Mouse (Mus musculus) megakaryocyte, embryonic 14.5 days (primary cell): ENCODE results near the gene Jarid2. TPM values are rescaled to one million over a fixed set of nuclear protein-coding genes. Genes with fewer than 3 reads are reported as not detected.

ENCODE experiments used
- H3K27me3 ChIP-seq: replicated peaks from 2 replicates; pipeline ENCODE3; 2012; ENCODE audit warnings: inconsistent platforms
- H3K36me3 ChIP-seq: replicated peaks from 2 replicates; pipeline ENCODE3; 2012; ENCODE audit warnings: low read length, inconsistent platforms, mixed read lengths
- H3K4me1 ChIP-seq: 2 replicates; pipeline ENCODE4 v1.6.1; 2012; ENCODE audit warnings: inconsistent platforms
- H3K4me3 ChIP-seq: replicated peaks from 2 replicates; pipeline ENCODE3; 2012; ENCODE audit warnings: moderate library complexity, mild to moderate bottlenecking, inconsistent platforms
- H3K9me3 ChIP-seq: 2 replicates; pipeline ENCODE4 v1.6.1; 2012; ENCODE audit warnings: inconsistent platforms
- FLI1 ChIP-seq: IDR thresholded peaks from 2 replicates; pipeline ENCODE4 v1.6.1; 2012; ENCODE audit warnings: low read length, inconsistent platforms, mixed read lengths
- GATA1 ChIP-seq: IDR thresholded peaks from 3 replicates; pipeline ENCODE4 v1.6.1; 2012; ENCODE audit warnings: mixed read lengths, low read length, inconsistent platforms, borderline replicate concordance
- polyA plus RNA-seq: library from polyadenylated mRNA; stranded (reverse); fragments of >175 nt; gene quantifications from 2 replicates; pipeline ENCODE4 v1.2.3, GENCODE M21; 2012; ENCODE audit warnings: low replicate concordance; ENCODE audit not compliant: insufficient read depth

Jarid2 gene
- polyA plus RNA-seq, 1 experiment: 68.2 TPM

- Histone ChIP-seq H3K4me1 (peaks cover 98% of the 10 kb centered on the region), H3K4me3 (no peak overlapping the region), H3K36me3 (peaks cover 40% of the 10 kb centered on the region), H3K9me3 (no peaks in the 10 kb centered on the region), H3K27me3 (no peaks in the 10 kb centered on the region)
- TF ChIP-seq FLI1: no peak
- TF ChIP-seq GATA1: no peak
Observed at GRCm38 (mm10) chr13:44796775-44797174, 67.5 kb downstream of the Jarid2 start.

- Histone ChIP-seq H3K9me3 (no peaks in the 10 kb centered on the region), H3K4me1 (peaks cover 95% of the 10 kb centered on the region), H3K4me3 (no peak overlapping the region), H3K27me3 (no peaks in the 10 kb centered on the region), H3K36me3 (peaks cover 41% of the 10 kb centered on the region)
- no peak for TF ChIP-seq FLI1
- TF ChIP-seq GATA1: no peak
Observed at GRCm38 (mm10) chr13:44798280-44798679, 69.0 kb downstream of the Jarid2 start.

- H3K36me3 ChIP-seq: peaks cover 36% of the 10 kb centered on the region
- H3K9me3 ChIP-seq: no peaks in the 10 kb centered on the region
- TF ChIP-seq FLI1 (no peak), GATA1 (no peak)
- no peaks in the 10 kb centered on the region for H3K27me3 ChIP-seq
- peaks cover 90% of the 10 kb centered on the region for H3K4me1 ChIP-seq
- H3K4me3 ChIP-seq: peak overlapping the region; percentile 80
Observed at GRCm38 (mm10) chr13:44799166-44799565, 69.9 kb downstream of the Jarid2 start.

GRCm38 (mm10) chr13:44800059-44800458 lies 70.8 kb downstream of the Jarid2 start:
- no peaks in the 10 kb centered on the region for H3K9me3 ChIP-seq
- H3K27me3 ChIP-seq: no peaks in the 10 kb centered on the region
- peak overlapping the region; percentile 85 for H3K4me3 ChIP-seq
- no peak for TF ChIP-seq FLI1
- TF ChIP-seq GATA1: no peak
- H3K4me1 ChIP-seq: peaks cover 90% of the 10 kb centered on the region
- H3K36me3 ChIP-seq: peaks cover 30% of the 10 kb centered on the region

- TF ChIP-seq GATA1: no peak
- TF ChIP-seq FLI1: no peak
- no peaks in the 10 kb centered on the region for H3K27me3 ChIP-seq
- no peaks in the 10 kb centered on the region for H3K9me3 ChIP-seq
- peaks cover 52% of the 10 kb centered on the region for H3K36me3 ChIP-seq
- peaks cover 89% of the 10 kb centered on the region for H3K4me1 ChIP-seq
- no peak overlapping the region for H3K4me3 ChIP-seq
Observed at GRCm38 (mm10) chr13:44804876-44805275, 75.6 kb downstream of the Jarid2 start.

GRCm38 (mm10) chr13:44808307-44808706 lies 79.0 kb downstream of the Jarid2 start:
- H3K4me3 ChIP-seq: no peak overlapping the region
- no peaks in the 10 kb centered on the region for H3K9me3 ChIP-seq
- TF ChIP-seq GATA1 (no peak), FLI1 (no peak)
- H3K4me1 ChIP-seq: peaks cover 85% of the 10 kb centered on the region
- peaks cover 47% of the 10 kb centered on the region for H3K36me3 ChIP-seq
- no peaks in the 10 kb centered on the region for H3K27me3 ChIP-seq

GRCm38 (mm10) chr13:44811021-44811420 lies 81.7 kb downstream of the Jarid2 start:
- no peaks in the 10 kb centered on the region for H3K9me3 ChIP-seq
- H3K4me1 ChIP-seq: peaks cover 84% of the 10 kb centered on the region
- no peak for TF ChIP-seq FLI1
- no peak for TF ChIP-seq GATA1
- peaks cover 52% of the 10 kb centered on the region for H3K36me3 ChIP-seq
- no peaks in the 10 kb centered on the region for H3K27me3 ChIP-seq
- H3K4me3 ChIP-seq: no peak overlapping the region

- H3K27me3 ChIP-seq: no peaks in the 10 kb centered on the region
- TF ChIP-seq FLI1: no peak
- no peak for TF ChIP-seq GATA1
- peaks cover 52% of the 10 kb centered on the region for H3K36me3 ChIP-seq
- no peak overlapping the region for H3K4me3 ChIP-seq
- no peaks in the 10 kb centered on the region for H3K9me3 ChIP-seq
- peaks cover 81% of the 10 kb centered on the region for H3K4me1 ChIP-seq
Observed at GRCm38 (mm10) chr13:44811601-44812000, 82.3 kb downstream of the Jarid2 start.

GRCm38 (mm10) chr13:44812381-44812780 lies 83.1 kb downstream of the Jarid2 start:
- Histone ChIP-seq H3K9me3 (no peaks in the 10 kb centered on the region), H3K4me1 (peaks cover 75% of the 10 kb centered on the region), H3K27me3 (no peaks in the 10 kb centered on the region), H3K4me3 (no peak overlapping the region), H3K36me3 (peaks cover 48% of the 10 kb centered on the region)
- no peak for TF ChIP-seq GATA1
- no peak for TF ChIP-seq FLI1

- no peaks in the 10 kb centered on the region for H3K27me3 ChIP-seq
- H3K4me3 ChIP-seq: no peak overlapping the region
- no peaks in the 10 kb centered on the region for H3K9me3 ChIP-seq
- peaks cover 80% of the 10 kb centered on the region for H3K4me1 ChIP-seq
- TF ChIP-seq FLI1 (no peak), GATA1 (no peak)
- peaks cover 51% of the 10 kb centered on the region for H3K36me3 ChIP-seq
Observed at GRCm38 (mm10) chr13:44819400-44819799, 90.1 kb downstream of the Jarid2 start.

GRCm38 (mm10) chr13:44822578-44822977 lies 93.3 kb downstream of the Jarid2 start:
- Histone ChIP-seq H3K4me3 (no peak overlapping the region), H3K36me3 (peaks cover 66% of the 10 kb centered on the region)

More at GRCm38 (mm10) chr13:44822578-44822977, 93.3 kb downstream of the Jarid2 start:
- TF ChIP-seq GATA1: no peak
- TF ChIP-seq FLI1: no peak
- peaks cover 84% of the 10 kb centered on the region for H3K4me1 ChIP-seq
- no peaks in the 10 kb centered on the region for H3K9me3 ChIP-seq
- no peaks in the 10 kb centered on the region for H3K27me3 ChIP-seq
